Mouse (Mus musculus): ENCODE results near the gene Gm3468.
"Not testable (repeated sequence)": the region's sequence is repeated elsewhere in the genome, so short reads cannot be mapped to it uniquely, and the experiment has no call there.

The Gm3468 gene

DNA sequence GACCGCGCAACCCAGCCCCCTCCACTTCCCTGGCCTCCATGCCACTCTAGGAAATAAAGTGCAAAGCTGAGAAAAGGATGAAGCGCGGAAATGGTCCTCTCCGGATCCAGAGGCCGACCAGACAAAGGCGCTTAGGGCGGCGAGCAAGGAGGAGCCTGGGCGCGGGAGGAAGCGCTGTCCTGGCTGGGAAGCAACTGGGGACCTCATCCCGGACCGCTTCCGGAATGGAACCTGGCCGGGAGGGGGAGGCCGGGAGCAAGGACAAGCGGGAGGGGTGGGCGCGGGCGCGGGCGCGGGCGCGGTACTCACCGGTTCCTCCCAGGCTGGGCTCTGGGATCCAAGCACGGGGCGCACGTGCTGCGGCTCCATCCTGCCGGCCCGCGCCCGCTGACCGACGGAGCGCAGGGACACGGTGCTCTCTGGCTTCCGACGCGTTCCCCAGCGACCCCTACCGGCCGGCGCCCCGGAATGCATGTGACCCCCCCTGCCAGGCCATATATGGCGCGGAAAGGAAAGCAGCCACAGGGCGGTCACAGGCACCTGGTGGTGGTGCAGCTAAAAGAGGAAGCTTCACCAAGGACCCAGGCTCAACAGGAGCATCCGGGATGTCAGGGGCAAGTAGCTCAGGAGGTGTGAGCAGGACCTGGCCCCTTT lies at the start of gene Gm3468:
TSS of gene Gm3468 (minus strand) at position 394 of the 654 bp plus-strand sequence.
- DNase-seq, result peak; percentile 41 to 48

DNA sequence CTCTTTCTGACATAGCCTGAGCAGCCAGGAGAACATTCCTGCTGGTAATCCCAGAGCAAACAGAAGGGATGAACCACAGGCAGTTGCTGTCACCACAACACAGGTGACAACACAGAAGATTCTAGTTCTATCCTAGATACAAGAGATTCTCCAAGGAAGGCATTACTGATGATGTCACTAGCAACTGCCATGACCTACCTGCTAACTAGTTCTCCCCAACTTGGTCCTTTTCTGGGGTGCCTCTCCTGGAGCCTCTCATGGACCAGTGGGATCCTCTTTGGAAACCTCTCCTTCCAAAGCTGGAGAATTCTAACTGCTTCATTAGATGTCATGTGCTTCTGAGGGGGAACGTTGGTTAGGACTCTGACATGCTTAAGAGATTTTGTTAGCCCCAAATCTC lies 17.2 kb upstream of the Gm3468 start, which contains the start of gene Gm3476:
TSS of gene Gm3476 (minus strand) at position 101 of the 400 bp plus-strand sequence.
- not testable (repeated sequence) for DNase-seq

DNA sequence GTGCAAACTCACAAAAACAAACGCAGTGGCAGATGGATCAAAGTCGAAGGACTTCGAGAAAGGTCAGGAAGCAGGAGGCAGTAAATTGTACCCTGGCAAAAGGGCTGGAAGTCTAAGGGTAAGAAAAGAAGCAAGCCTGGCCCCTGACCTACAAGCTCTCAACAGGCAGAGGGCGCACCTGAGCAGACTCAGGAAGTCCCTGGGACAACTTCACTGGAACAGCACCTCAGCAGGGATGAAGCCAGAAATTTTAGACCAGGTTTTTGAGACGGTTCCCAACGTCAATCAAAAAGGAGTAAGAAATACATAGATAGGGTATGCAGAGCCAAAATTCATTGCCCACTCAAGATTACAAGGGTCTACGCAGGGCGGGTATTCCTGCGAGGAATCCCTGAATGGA lies 965 bp downstream of the Gm3468 start:
- not testable (repeated sequence) for DNase-seq

DNA sequence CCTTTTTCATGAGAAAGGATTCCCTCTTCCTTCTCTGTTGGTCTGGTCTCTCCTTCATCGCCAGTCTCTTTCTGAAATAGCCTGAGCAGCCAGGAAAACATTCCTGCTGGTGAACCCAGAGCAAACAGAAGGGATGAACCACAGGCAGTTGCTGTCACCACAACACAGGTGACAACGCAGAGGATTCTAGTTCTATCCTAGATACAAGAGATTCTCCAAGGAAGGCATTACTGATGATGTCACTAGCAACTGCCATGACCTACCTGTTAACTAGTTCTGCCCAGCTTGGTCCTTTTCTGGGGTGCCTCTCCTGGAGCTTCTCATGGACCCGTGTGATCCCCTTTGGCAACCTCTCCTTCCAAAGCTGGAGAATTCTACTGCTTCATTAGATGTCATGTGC lies 14.6 kb downstream of the Gm3468 start, which contains the start of gene Gm8206:
TSS of gene Gm8206 (minus strand) at position 101 of the 400 bp plus-strand sequence.
- DNase-seq, result not testable (repeated sequence)

DNA sequence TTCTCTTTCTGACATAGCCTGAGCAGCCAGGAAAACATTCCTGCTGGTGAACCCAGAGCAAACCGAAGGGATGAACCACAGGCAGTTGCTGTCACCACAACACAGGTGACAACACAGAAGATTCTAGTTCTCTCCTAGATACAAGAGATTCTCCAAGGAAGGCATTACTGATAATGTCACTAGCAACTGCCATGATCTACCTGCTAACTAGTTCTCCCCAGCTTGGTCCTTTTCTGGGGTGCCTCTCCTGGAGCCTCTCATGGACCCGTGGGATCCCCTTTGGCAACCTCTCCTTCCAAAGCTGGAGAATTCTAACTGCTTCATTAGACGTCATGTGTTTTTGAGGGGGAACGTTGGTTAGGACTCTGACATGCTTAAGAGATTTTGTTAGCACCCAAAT lies 50.3 kb downstream of the Gm3468 start, which contains the start of gene Gm6337:
TSS of gene Gm6337 (minus strand) at position 101 of the 400 bp plus-strand sequence.
- DNase-seq, result not testable (repeated sequence)
